Mouse (Mus musculus) liver, embryonic 14.5 days (tissue): ENCODE measurements around the gene Aspdh. TPM values are rescaled to one million over a fixed set of nuclear protein-coding genes. Genes with fewer than 3 reads are reported as not detected.

Source experiments
- ATAC-seq: fragments of 200-750 bp; cut with Nextera tagmentation; 2 replicates; pipeline ENCODE4 v1.8.0; 2017; ENCODE audit warnings: moderate number of reproducible peaks, mild to moderate bottlenecking, moderate library complexity; ENCODE audit not compliant: insufficient read depth
- DNase-seq, 3 experiments: peaks; one replicate each; pipeline ENCODE4 v3.0.0-alpha.2; 2012 to 2013; ENCODE audit warnings: low read depth in 3 of 3, low spot score in 3 of 3
- H3K27ac ChIP-seq: fragments of 300-500 bp; sonication (generic); 2 replicates; pipeline ENCODE4 v1.5.1; 2014; ENCODE audit warnings: moderate library complexity, mild to moderate bottlenecking, control low read depth, inconsistent platforms
- H3K27me3 ChIP-seq: fragments of 300-500 bp; sonication (generic); 2 replicates; pipeline ENCODE4 v1.6.1; 2014; ENCODE audit warnings: mild to moderate bottlenecking, low read length, moderate library complexity; ENCODE audit not compliant: control insufficient read depth, insufficient read depth
- H3K36me3 ChIP-seq: fragments of 300-500 bp; sonication (generic); replicated peaks from 2 replicates; pipeline ENCODE4 v1.6.1; 2014; ENCODE audit warnings: low read depth; ENCODE audit not compliant: control insufficient read depth, insufficient read depth
- H3K4me1 ChIP-seq, 2 experiments: fragments of 200-500 bp in 1 of 2; fragments of 300-500 bp in 1 of 2; sonication (generic) in 1 of 2; replicated peaks; 2 replicates each; pipeline ENCODE4 v1.6.1; 2012 to 2014; ENCODE audit warnings: antibody characterized with exemption in 1 of 2, inconsistent platforms in 1 of 2, low read length in 1 of 2; ENCODE audit not compliant: control insufficient read depth in 2 of 2, insufficient read depth in 2 of 2
- H3K4me2 ChIP-seq: fragments of 300-500 bp; sonication (generic); 2 replicates; pipeline ENCODE4 v1.6.1; 2014; ENCODE audit warnings: low read depth, mild to moderate bottlenecking, control low read depth, moderate library complexity
- H3K4me3 ChIP-seq, 2 experiments: fragments of 200-500 bp in 1 of 2; fragments of 300-500 bp in 1 of 2; sonication (generic) in 1 of 2; 2 replicates each; pipeline ENCODE4 v1.5.1; 2012 to 2014; ENCODE audit warnings: low read depth in 2 of 2, low read length in 2 of 2, mild to moderate bottlenecking in 2 of 2, control low read depth in 1 of 2, inconsistent platforms in 1 of 2, moderate library complexity in 1 of 2; ENCODE audit not compliant: insufficient read depth in 1 of 2
- H3K9ac ChIP-seq: fragments of 300-500 bp; sonication (generic); replicated peaks from 2 replicates; pipeline ENCODE4 v1.6.1; 2014; ENCODE audit warnings: mild to moderate bottlenecking, control low read depth, moderate library complexity
- H3K9me3 ChIP-seq: fragments of 300-500 bp; sonication (generic); 2 replicates; pipeline ENCODE4 v1.6.1; 2016; ENCODE audit warnings: low read length, mixed read lengths; ENCODE audit not compliant: control insufficient read depth
- CTCF ChIP-seq: IDR thresholded peaks from 2 replicates; pipeline ENCODE4 v1.5.1; 2016; ENCODE audit warnings: antibody characterized with exemption, low read depth, control low read depth
- EP300 ChIP-seq: IDR thresholded peaks from 2 replicates; pipeline ENCODE4 v1.6.1; 2016; ENCODE audit warnings: antibody characterized with exemption, low read depth
- whole genome bisulfite sequencing: fragments of 180-500 bp; shearing (Covaris S2); extraction: QIAGEN DNeasy Blood & Tissue Kit; methylation state at CpG from one replicate; pipeline ENCODE4 v1.1.7; 2014; ENCODE audit not compliant: insufficient replicate concordance; 5-methylcytosine and 5-hydroxymethylcytosine counted together
- polyA plus RNA-seq, 2 experiments: library from polyadenylated mRNA; depleted of rRNA in 1 of 2; stranded (reverse) in 1 of 2; unstranded in 1 of 2; fragments of >200 nt; fragmentation: Nextera tagmentation in 1 of 2; extraction: Ambion mirVana in 1 of 2; gene quantifications; 2 replicates each; pipeline versions ENCODE4 v1.2.1 to v1.2.3; 2012 to 2014

Gene Aspdh
- polyA plus RNA-seq, 2 experiments: 10.2 to 10.9 TPM

DNA sequence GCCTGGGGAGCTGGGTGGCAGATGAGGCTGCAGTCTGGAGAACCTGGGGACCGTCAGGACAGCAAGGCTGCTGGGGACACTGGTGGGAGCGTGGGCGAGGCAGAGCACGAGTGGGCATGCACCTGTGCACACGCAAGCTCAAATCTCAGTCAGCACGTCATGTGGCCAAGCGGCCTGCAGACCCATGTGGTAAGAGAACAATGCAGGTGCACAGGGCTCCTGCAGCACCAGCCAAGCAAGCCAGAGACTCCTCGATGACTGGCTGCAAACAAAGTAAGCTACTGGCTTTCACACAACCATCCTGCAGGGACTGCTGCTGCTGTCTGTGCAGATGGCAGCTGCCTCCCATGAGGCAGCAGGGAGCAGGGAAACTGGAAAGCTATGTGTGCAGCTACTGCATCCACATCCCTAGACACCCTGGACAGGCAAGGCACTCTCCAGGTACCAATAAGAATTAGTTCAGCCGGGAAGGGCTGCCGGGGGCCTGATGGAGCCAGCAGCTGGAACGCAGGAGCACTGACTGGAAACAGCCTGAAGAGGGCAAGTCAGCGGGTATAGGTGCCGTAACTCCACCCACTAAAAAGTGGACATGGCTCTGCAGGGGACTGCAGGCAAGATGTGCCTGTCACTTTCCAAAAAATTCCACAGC, 21.9 kb downstream of the Aspdh start:
- Histone ChIP-seq H3K9me3 (no peaks in the 10 kb centered on the region), H3K9ac (no peak overlapping the region), H3K36me3 (peaks cover 4% of the 10 kb centered on the region; the same call in 1 of the 2 replicates), H3K27ac (no peak overlapping the region), H3K4me1 (peaks cover 12 to 21% of the 10 kb centered on the region in 2 experiments), H3K27me3 (no peaks in the 10 kb centered on the region), H3K4me3 (no peak overlapping the region), H3K4me2 (no peak overlapping the region)
- 70% methylated on average over 13 of the region's 13 CpGs for WGBS
- TF ChIP-seq EP300: no peak
- no peak for TF ChIP-seq CTCF
- DNase-seq: no peak
- ATAC-seq: no peak

DNA sequence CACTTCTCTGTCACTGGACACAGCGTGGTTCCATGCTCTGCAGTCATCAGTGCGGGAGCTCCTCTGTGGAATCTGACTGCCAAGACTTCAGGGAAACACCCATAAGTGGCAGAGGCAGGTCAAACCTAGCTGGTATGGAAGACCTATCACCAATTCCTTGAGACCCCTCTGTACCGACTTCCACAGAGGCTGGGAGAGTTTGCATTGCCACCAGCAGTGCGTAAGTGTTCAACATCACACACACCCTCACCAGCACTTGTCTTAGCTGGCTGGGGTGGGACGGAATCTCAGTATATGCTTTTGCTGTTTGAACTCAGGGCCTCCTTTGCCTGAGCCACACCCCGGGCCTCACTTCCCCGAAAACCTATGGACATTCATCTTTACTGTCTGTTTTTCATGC, 22.7 kb downstream of the Aspdh start:
- Histone ChIP-seq H3K27me3 (no peaks in the 10 kb centered on the region), H3K9ac (no peak overlapping the region), H3K27ac (no peak overlapping the region), H3K4me2 (no peak overlapping the region), H3K9me3 (no peaks in the 10 kb centered on the region), H3K4me1 (peaks cover 5 to 15% of the 10 kb centered on the region in 2 experiments), H3K4me3 (no peak overlapping the region), H3K36me3 (peaks cover 4% of the 10 kb centered on the region; the same call in 1 of the 2 replicates)
- 83% methylated on average over 7 of the region's 7 CpGs for WGBS
- ATAC-seq (no peak), DNase-seq (no peak)
- TF ChIP-seq EP300 (no peak), CTCF (no peak)

DNA sequence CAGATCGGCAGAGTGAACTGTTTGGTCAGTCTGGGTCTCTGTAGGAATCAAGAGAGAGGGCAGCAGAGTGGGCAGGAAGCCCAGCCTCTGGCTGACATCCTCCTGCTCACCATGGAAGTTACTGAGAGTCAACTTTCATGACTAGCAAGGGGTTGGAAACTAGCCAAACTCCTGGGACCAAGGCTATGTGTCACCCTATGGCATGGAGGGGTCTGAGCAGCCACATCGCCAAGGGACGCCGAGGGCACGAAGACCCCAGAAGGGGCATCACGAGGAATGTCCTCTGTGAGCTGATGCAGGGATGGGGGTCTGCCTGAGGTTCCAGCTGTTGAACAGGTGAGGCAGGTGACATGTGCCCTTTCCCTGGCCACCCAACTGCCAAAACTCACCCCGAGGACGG, 23.4 kb downstream of the Aspdh start:
- ATAC-seq (no peak), DNase-seq (no peak)
- H3K4me3 ChIP-seq: no peak overlapping the region
- TF ChIP-seq CTCF (no peak), EP300 (no peak)
- H3K36me3 ChIP-seq: peaks cover 7% of the 10 kb centered on the region; the same call in 1 of the 2 replicates
- H3K27ac ChIP-seq: no peak overlapping the region
- peaks cover 0 to 10% of the 10 kb centered on the region in 2 experiments; a peak in 3 of 4 replicates for H3K4me1 ChIP-seq
- H3K9ac ChIP-seq: no peak overlapping the region
- no peak overlapping the region for H3K4me2 ChIP-seq
- H3K9me3 ChIP-seq: no peaks in the 10 kb centered on the region
- no peaks in the 10 kb centered on the region for H3K27me3 ChIP-seq
- WGBS: 79% methylated on average over 8 of the region's 8 CpGs

DNA sequence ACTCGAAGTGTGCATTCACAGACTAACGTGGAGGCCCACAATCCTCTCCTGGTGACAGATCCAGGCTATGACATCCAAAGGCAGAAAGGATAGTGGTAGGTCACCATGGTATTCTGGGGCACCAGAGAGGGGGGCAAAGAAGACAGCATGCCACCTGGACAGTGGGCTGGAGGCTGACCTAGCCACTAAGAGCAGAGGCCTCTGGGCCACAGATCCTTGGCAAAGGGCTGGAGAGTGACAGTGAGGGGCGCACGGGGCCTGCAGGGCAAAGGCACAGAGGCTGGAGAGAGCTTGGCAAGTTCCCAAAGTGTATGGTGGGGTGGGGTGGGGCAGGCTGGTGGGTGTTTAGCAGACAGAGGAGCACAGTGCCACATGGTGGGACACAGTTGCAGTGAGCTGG, 25.1 kb downstream of the Aspdh start:
- no peaks in the 10 kb centered on the region for H3K27me3 ChIP-seq
- no peaks in the 10 kb centered on the region for H3K9me3 ChIP-seq
- no peak for DNase-seq
- peaks cover 7% of the 10 kb centered on the region; the same call in 1 of the 2 replicates for H3K36me3 ChIP-seq
- H3K4me1 ChIP-seq: peaks cover 7 to 8% of the 10 kb centered on the region in 2 experiments
- H3K9ac ChIP-seq: no peak overlapping the region
- no peak overlapping the region for H3K27ac ChIP-seq
- ATAC-seq: no peak
- H3K4me3 ChIP-seq: no peak overlapping the region
- TF ChIP-seq EP300 (no peak), CTCF (no peak)
- WGBS: 76% methylated on average over 4 of the region's 4 CpGs
- H3K4me2 ChIP-seq: no peak overlapping the region

DNA sequence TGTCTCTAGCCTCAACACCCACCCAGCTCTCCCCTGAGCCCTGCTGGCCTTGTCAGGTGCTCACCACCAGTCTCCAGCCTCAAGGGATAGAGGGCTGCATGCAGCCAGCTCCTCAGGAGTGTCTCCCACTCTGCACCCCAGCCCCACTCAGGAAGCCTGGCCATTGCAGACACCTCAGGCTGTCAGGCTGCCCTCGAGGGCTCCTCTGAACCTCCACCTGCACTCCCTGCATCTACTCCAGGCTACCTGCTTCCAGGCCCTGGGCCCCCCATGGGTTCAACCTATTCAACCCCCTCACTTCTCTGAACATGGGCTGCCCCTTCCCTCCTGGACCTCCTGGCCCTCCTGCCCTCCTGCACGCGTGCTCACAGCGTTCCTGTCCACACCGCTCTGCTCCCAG, 26.2 kb downstream of the Aspdh start:
- no peaks in the 10 kb centered on the region for H3K27me3 ChIP-seq
- H3K9ac ChIP-seq: no peak overlapping the region
- H3K9me3 ChIP-seq: no peaks in the 10 kb centered on the region
- WGBS: 95% methylated on average over 5 of the region's 5 CpGs
- TF ChIP-seq EP300: no peak
- TF ChIP-seq CTCF: no peak
- no peak overlapping the region for H3K4me2 ChIP-seq
- ATAC-seq (no peak), DNase-seq (no peak)
- H3K4me3 ChIP-seq: no peak overlapping the region
- no peak overlapping the region for H3K27ac ChIP-seq
- peaks cover 13% of the 10 kb centered on the region in 2 experiments for H3K4me1 ChIP-seq
- peaks cover 7% of the 10 kb centered on the region; the same call in 1 of the 2 replicates for H3K36me3 ChIP-seq
